Mouse (Mus musculus): ENCODE data around the gene Pgm1.

Gene Pgm1

GRCm38 (mm10) chr4:100011563-100011962, 82.3 kb downstream of the Pgm1 start:
- no peak for DNase-seq (ENCODE audit: extremely low spot score, low spot score)

GRCm38 (mm10) chr4:100012361-100013035, 83.3 kb downstream of the Pgm1 start:
- no peak for DNase-seq (ENCODE audit: extremely low spot score, low spot score)

- DNase-seq (ENCODE audit: extremely low spot score, low spot score): no peak
These were observed 98.6 kb downstream of the Pgm1 start for GRCm38 (mm10) chr4:100027773-100028172.

- peak; percentile 68 for DNase-seq (ENCODE audit: extremely low spot score, low spot score)
These were observed 99.4 kb downstream of the Pgm1 start for GRCm38 (mm10) chr4:100028641-100029040.

- no peak for DNase-seq (ENCODE audit: extremely low spot score, low spot score)
These were observed 102.1 kb downstream of the Pgm1 start for GRCm38 (mm10) chr4:100031270-100031669.

GRCm38 (mm10) chr4:100032608-100033007, 103.4 kb downstream of the Pgm1 start:
- DNase-seq (ENCODE audit: extremely low spot score, low spot score): no peak

- DNase-seq (ENCODE audit: extremely low spot score, low spot score): no peak
These were observed 104.7 kb downstream of the Pgm1 start for GRCm38 (mm10) chr4:100033944-100034343.

- DNase-seq (ENCODE audit: extremely low spot score, low spot score): no peak
These were observed 105.8 kb downstream of the Pgm1 start for GRCm38 (mm10) chr4:100034971-100035370.

- no peak for DNase-seq (ENCODE audit: extremely low spot score, low spot score)
These were observed 106.8 kb downstream of the Pgm1 start for GRCm38 (mm10) chr4:100035919-100036554.

All from neural tube, embryonic 10.5 days (tissue).